Mouse (Mus musculus) brain, embryonic 18.5 days (tissue): ENCODE results near the gene Sparcl1.

ENCODE experiments used
- DNase-seq: peaks from one replicate; pipeline ENCODE4 v3.0.0-alpha.2; 2012; ENCODE audit warnings: low read depth, low spot score

Gene Sparcl1

DNA sequence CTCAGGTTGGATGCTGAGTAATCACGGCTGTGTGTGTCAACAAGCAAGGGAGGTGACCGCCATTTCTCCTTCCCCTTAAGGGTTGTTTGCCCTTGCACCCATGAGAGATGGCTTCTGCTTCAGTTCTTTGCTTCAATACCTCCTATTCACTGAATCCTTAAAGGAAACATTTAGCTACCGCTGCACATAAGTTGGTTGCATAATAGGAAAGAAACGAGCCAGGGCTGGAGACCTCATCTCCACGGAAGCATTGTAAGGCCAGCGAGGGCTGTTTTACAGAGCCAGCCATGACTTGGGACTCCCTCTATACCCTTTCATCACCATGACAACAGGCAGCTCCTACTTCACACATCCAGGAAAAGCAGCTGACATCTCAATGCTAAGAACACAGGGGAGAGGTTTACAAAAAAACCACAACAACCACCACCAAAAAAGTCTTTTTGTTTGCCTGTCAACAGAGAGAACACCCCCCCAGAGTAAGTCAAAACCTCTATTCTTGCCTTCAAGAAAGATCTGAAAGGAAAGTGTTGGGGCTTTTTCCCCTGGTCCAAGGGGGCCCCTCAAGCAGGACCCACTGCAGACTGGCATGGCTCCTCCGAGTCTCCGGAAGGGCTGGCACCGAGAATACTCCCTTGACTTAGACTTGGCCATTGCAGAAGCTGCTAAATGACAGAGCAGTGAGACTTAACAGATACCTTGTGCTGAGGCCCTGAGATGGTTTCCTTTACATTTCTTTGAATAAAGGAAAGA is 3.2 kb downstream of the Sparcl1 start:
- DNase-seq, result peak; percentile 81

GRCm38 (mm10) chr5:104109516-104109915 is 4.0 kb downstream of the Sparcl1 start:
- DNase-seq, result no peak

GRCm38 (mm10) chr5:104108879-104109369 is 4.6 kb downstream of the Sparcl1 start:
- no peak for DNase-seq

- no peak for DNase-seq
These were observed 5.2 kb downstream of the Sparcl1 start for GRCm38 (mm10) chr5:104108127-104108875.

GRCm38 (mm10) chr5:104104111-104104510 is 9.4 kb downstream of the Sparcl1 start:
- no peak for DNase-seq

- no peak for DNase-seq
These were observed 10.4 kb downstream of the Sparcl1 start for GRCm38 (mm10) chr5:104103171-104103570.

DNA sequence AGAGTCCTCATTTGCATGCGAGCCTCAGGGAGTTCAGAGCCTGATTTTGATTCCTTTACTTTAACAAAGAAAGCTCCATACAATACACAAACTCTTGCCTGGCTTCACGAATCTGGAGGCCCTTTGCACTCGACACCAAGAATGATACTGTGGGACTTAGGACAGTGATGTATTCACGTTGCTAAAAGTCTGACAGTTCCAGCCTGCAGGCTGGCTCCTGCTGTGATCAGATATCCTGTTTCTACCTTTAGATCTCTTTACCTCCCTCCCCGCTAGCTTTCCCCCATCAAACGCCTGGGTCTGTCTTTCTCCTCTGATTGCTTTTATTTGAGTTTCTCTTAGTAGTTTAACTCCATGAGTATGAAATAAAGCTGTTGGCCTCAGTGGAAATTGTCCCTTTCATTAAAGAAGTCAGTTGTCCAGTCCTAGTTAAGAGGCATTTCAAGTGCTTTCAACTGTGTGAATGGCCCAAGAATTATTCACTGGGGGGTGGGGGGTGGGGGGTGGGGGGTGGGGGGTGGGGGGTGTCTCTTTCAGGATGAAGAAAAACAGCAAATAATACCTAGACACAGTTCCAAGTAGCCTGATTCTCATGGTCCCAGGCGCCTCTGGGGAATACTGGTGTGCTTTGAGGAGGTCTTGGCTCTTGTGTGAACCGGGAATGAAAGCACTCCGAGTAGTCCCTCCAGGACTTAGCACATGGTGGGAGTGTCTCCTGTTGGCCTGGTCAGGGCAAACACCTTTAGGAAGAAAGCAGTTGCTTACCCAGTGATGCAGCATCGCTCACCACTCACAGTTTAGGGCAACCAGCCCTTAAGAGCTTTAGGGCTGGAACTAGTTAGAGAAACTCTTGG is 11.6 kb downstream of the Sparcl1 start:
- DNase-seq, result no peak

DNA sequence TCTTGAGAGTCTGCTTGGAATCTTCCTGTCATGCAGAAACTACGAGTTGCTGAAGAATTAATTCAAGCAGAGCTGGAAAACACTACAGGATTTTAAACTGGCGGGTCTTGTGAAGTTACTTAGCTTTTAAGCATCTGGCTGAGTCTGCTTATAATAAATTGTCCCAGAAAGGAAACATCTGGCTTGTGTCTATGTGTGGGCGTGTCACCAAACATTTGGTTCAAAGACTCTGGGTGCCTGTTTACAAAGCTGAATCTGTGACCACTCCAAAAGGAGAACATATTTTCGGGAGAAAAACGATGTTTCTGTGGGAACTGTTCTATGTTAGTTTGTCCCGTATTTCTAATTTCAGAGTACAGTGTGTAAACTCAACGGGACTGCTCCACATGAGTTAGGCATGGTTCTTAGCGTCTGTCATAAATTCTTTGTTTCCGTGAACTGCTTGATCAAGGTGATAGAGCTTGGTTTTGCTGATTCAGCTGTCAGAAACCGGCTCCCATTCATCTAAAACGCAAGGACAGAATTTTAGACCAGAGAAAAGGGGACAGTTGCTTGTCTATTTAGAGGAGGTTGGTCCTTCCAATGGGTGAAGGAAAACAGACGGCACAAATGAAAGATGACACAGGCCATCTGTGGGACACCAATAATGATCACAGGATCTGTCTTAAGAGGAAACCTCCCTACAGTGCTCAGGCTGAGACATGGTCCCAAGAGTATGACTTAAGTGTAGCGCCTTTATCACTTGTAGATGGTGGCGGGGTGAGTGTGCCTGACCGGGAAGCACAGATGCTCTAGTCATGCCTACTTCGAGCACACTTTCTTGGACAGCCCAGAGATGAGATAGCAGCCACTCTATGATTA is 17.2 kb downstream of the Sparcl1 start:
- no peak for DNase-seq

DNA sequence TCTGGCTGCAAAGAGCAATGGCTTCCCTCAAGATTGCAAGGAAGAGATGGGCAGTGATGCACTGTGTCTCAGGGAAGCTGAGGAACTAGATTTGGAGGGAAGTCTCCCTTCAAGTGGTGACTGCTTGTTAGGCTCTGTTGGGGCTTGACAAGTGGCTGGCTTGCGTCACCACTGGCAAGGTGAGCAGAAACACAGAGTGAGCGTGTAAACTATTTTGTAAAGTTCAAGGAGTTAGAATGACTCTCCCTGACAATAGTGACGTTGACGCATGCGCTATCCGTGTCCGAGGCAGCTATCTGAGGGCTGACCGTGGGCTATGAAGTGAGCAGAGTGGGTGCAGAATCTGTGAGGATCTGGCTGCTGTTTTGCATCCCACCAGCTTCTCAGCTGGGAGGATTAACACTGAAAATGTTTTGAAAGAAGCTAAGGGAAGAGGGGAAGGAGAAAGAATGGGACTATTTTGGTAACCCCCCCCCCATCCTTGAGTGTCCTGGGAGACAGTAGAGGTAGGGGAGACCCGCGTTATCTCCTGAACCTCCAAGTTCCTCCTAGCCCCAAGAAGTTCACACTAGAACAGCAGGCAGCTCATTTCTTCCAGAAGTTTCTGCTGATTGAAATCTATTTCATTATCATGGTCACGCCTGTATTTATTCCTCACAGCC is 18.0 kb downstream of the Sparcl1 start:
- DNase-seq, result no peak

DNA sequence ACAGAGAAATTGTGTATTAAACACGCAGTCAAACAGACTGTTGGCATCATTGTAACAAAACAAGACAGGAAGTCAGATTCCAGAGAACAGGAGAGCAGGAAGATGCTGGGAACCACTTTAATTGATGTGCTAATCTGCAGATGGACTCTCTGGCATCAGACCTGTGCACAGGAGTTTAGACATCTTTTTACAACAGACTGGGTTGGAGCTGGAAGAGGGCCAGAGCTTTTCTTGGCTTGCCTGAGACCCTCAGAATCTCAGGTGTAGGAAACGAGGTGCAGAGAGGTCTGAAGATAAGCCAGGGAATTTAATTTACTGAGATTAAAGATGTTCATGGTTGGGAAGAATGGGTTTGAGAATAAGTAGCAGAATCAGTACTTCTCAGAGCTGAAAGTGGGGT is 23.8 kb downstream of the Sparcl1 start:
- DNase-seq, result no peak

DNA sequence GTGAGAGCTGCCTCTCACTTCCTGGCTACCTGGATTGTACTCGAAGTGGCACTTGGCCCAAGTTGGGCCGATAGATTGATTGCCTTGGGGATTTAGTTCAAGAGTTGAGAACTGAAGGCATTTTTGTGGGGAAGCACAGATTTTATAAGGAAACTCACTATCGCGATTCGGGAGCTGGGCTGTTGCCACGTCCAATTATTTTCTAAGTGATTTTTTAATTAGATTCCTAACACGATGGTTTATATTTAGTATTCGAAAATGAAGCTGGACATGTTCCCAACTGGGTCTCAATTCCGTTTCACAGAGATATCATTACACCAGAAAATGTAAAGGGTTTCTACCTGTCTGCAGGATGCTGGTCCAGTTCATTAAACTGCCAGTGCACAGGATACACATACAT is 28.2 kb downstream of the Sparcl1 start:
- no peak for DNase-seq

GRCm38 (mm10) chr5:104080736-104081135 is 32.8 kb downstream of the Sparcl1 start:
- DNase-seq, result no peak

- DNase-seq, result no peak
These were observed 36.0 kb downstream of the Sparcl1 start, which contains the start of gene Gm17660 for GRCm38 (mm10) chr5:104077508-104077907. TSS of gene Gm17660 (minus strand) at chr5:104077608.

DNA sequence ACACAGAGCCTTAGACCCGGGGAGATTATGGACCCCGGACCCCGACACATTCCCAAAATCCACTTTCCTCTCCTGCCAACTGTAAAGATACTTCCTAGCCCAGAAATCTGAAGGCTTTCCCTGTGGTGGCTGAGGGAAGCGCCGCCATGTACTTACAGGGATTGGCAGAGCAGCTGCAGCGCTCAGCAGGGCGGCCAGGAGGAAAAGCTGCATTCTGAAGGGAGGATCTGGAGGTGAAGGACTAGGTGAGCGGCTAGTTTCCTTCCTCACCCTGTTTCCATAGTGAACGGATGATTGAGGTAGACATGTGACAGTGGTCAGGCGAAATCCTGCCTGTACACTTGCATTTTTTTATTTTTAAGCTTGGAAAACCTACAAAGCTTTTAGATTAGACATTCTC is 37.2 kb downstream of the Sparcl1 start:
- DNase-seq, result no peak

- DNase-seq, result no peak
These were observed 39.1 kb downstream of the Sparcl1 start for GRCm38 (mm10) chr5:104074388-104074787.

DNA sequence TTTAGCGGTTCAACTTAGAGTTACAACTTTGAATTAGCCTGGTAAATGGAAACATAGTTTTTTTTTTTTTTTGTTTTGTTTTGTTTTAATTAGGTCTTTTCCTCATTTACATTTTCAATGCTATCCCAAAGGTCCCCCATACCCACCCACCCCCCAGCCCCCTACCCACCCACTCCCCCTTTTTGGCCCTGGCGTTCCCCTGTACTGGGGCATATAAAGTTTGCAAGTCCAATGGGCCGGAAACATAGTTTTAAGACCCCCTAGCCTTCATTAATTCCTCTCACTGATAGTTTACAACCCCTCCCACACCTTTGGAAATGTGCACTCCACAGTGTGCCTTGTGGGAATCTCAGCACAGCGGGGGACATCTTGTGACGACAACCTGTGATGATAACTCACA is 39.9 kb downstream of the Sparcl1 start:
- DNase-seq, result no peak

DNA sequence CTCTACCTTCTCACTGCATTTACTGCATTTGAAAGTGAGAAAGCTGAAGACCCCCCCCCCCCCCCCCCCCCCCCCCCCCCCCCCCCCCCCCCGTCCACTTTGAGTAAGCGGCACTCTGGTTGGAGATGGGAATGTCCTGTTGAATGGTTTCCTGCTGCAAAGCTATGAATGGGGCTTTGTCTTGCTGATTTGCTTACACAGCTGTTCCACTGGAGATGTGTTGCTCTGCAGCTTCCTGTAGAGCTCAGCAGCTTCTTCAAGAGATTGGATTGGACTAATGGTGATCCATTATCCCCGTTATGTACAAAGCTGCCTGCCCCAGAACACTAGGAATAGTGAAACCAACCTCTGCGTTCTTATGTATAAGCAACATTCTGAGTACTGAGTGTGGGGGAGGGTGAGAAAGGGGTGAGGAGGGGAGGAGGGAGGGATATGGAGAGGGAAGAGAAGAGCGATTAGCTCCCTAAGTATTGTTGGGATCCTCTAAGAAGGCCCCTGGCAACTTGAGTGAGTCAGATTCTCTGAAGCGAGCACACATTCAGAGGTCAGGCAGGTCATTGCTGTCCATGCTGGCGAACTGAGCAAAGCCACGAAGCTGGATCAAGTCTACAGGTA is 41.2 kb downstream of the Sparcl1 start:
- DNase-seq, result no peak

DNA sequence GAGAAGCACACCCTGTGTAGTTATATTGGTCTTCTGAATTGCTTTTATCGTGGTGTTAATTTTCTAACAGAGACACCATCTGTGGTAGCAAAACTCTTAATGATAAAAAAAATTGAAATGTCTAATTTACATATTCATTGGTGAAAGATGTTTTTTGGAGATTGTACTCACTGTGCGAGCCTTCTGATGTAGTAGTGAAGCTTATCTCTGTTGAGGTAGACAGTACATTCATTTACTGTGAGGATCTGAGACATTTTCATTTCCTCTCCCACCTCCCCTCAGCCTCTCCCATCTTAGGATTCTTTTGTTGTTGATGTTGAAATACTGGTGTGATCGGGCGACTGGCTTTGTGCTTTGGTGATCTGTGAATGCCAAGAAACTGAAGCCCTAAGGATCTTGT is 42.5 kb downstream of the Sparcl1 start:
- no peak for DNase-seq

DNA sequence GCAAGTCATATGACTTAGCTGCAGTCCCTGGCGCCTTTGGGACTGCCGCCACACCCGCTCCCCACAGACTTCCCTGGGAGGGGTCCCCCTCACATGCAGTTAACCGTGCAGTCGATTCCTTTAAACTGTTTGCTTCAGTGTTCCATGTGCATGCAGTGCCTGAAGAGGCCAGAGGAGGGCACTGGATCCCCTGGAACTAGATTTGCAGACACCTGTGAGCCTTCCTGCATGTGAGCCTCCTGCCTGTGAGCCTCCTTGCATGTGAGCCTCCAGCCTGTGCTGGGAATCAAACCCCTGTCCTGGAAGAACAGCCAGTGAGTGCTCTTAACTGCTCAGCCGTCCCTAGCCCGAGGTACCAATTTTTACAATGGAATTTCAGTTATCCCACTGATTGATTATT is 44.8 kb downstream of the Sparcl1 start:
- no peak for DNase-seq
